Mouse (Mus musculus): ENCODE data around the gene Usp32.

GRCm38 (mm10) chr11:85103763-85104162, 36.2 kb downstream of the Usp32 start:
- TF ChIP-seq CTCF (IDR thresholded peaks at IDR 0.05; ENCODE audit: extremely low read depth, insufficient read depth, insufficient read length, insufficient replicate concordance) (no peak), POLR2A (IDR thresholded peaks at IDR 0.05; ENCODE audit: low read depth, low read length) (no peak)
